11 mouse cellular contexts compared by ENCODE assay signal in genomic region chr1:152792736-152793494, GRCm38 (mm10). TPM values are rescaled to one million over a fixed set of nuclear protein-coding genes. Genes with fewer than 3 reads are reported as not detected.
DNase-seq lines count a peak whose midpoint lies in the region; ATAC-seq lines count a peak whose summit lies in the region.
"Had no signal": no experiment of that assay in that cellular context is flagged by ENCODE, and none has a peak within 500 bp of the region (broad histone marks: within the 10 kb centered on the region; RNA-seq: fewer than 3 reads in every experiment).

No protein-coding gene starts in this region.

- H3K4me3 ChIP-seq in heart, embryonic 10.5 days, result no peak overlapping the region
- no peak overlapping the region for H3K4me3 ChIP-seq in forebrain, embryonic 13.5 days
- H3K4me3 ChIP-seq in limb, embryonic 13.5 days, result no peak overlapping the region
- no peak overlapping the region for H3K4me3 ChIP-seq in kidney, embryonic 14.5 days (ENCODE audit: low read length)

- ATAC-seq in forebrain, embryonic 13.5 days, result peak; percentile 54; the same call in 1 of the 2 replicates
- peak; percentile 43; the same call in 1 of the 2 replicates for ATAC-seq in limb, embryonic 13.5 days (ENCODE audit: low FRiP score, low read depth)
- ATAC-seq in kidney, embryonic 14.5 days (ENCODE audit: low FRiP score, low TSS enrichment), result no peak

- peak overlapping the region; percentile 73 for H3K27ac ChIP-seq in heart, embryonic 10.5 days
- no peak overlapping the region for H3K27ac ChIP-seq in forebrain, embryonic 13.5 days
- H3K27ac ChIP-seq in limb, embryonic 13.5 days, result peak overlapping the region; percentile 69; the same call in 1 of the 2 replicates
- no peak overlapping the region for H3K27ac ChIP-seq in kidney, embryonic 14.5 days (ENCODE audit: low read depth, low read length)

- H3K9ac ChIP-seq in forebrain, embryonic 13.5 days, result no peak overlapping the region
- no peak overlapping the region for H3K9ac ChIP-seq in limb, embryonic 13.5 days
- H3K9ac ChIP-seq in kidney, embryonic 14.5 days (ENCODE audit: low read depth, low read length), result no peak overlapping the region

- H3K27me3 ChIP-seq in heart, embryonic 10.5 days (ENCODE audit: insufficient read depth, poor library complexity, severe bottlenecking), result no peaks in the 10 kb centered on the region
- H3K27me3 ChIP-seq in forebrain, embryonic 13.5 days, result no peaks in the 10 kb centered on the region
- H3K27me3 ChIP-seq in limb, embryonic 13.5 days, result no peaks in the 10 kb centered on the region
- H3K27me3 ChIP-seq in kidney, embryonic 14.5 days (ENCODE audit: control insufficient read depth, insufficient read depth, low read length), result no peaks in the 10 kb centered on the region

- no peaks in the 10 kb centered on the region for H3K9me3 ChIP-seq in heart, embryonic 10.5 days
- H3K9me3 ChIP-seq in forebrain, embryonic 13.5 days (replicated peaks), result no peaks in the 10 kb centered on the region
- H3K9me3 ChIP-seq in limb, embryonic 13.5 days, result no peaks in the 10 kb centered on the region
- no peaks in the 10 kb centered on the region for H3K9me3 ChIP-seq in kidney, embryonic 14.5 days (ENCODE audit: control insufficient read depth, low read length)

- H3K4me1 ChIP-seq in heart, embryonic 10.5 days, result peaks cover 39% of the 10 kb centered on the region
- peaks cover 21% of the 10 kb centered on the region for H3K4me1 ChIP-seq in forebrain, embryonic 13.5 days
- H3K4me1 ChIP-seq in limb, embryonic 13.5 days, result peaks cover 20% of the 10 kb centered on the region; the same call in 1 of the 2 replicates
- H3K4me1 ChIP-seq in kidney, embryonic 14.5 days (ENCODE audit: control insufficient read depth, insufficient read depth, low read length), result peaks cover 10% of the 10 kb centered on the region; the same call in 1 of the 2 replicates

- no peak for DNase-seq in heart, embryonic 10.5 days (ENCODE audit: low spot score)
- no peak for DNase-seq in heart, postnatal 4 days
- DNase-seq in Muller cell, postnatal 12 days (ENCODE audit: inconsistent ontology term), result peak; percentile 84
- DNase-seq in adrenal gland, postnatal 25 days, result no peak
- no peak for DNase-seq in natural killer cell, adult 2 months (ENCODE audit: low spot score in 2 of 2)
- DNase-seq: thymus, postnatal 4 days had no signal

- H3K4me2 ChIP-seq in forebrain, embryonic 13.5 days, result peak overlapping the region; percentile 14; the same call in 1 of the 2 replicates
- no peak overlapping the region for H3K4me2 ChIP-seq in limb, embryonic 13.5 days (replicated peaks)
- no peak overlapping the region for H3K4me2 ChIP-seq in kidney, embryonic 14.5 days (replicated peaks; ENCODE audit: low read depth, low read length)

- no peaks in the 10 kb centered on the region for H3K36me3 ChIP-seq in heart, embryonic 10.5 days
- H3K36me3 ChIP-seq in forebrain, embryonic 13.5 days (ENCODE audit: poor library complexity, severe bottlenecking), result no peaks in the 10 kb centered on the region
- H3K36me3 ChIP-seq in limb, embryonic 13.5 days, result no peaks in the 10 kb centered on the region
- no peaks in the 10 kb centered on the region for H3K36me3 ChIP-seq in kidney, embryonic 14.5 days (ENCODE audit: control insufficient read depth, insufficient read depth, low read length)

- WGBS in heart, embryonic 10.5 days, result 54% methylated on average over 12 of the region's 12 CpGs
- WGBS in forebrain, embryonic 13.5 days, result 10% methylated on average over 12 of the region's 12 CpGs
- WGBS in limb, embryonic 13.5 days, result 50% methylated on average over 12 of the region's 12 CpGs
- WGBS in kidney, embryonic 14.5 days, result 56% methylated on average over 12 of the region's 12 CpGs

RNA-seq across cellular contexts. Expression of gene Ncf2, which starts 7.1 kb away (rescaled TPM):
- 2.0 and 3.5 TPM in 2 replicates for polyA plus RNA-seq in heart, embryonic 10.5 days (2016; fragmentation: Nextera tagmentation; extraction: Ambion mirVana)
- 1 to 10 TPM; 2.1 to 3.0 TPM for total RNA-seq in heart, postnatal 4 days (2021)
- 1.9 and 2.3 TPM in 2 replicates for polyA plus RNA-seq in forebrain, embryonic 13.5 days (2015; fragmentation: Nextera tagmentation; extraction: Ambion mirVana)
- 3.5 and 3.8 TPM in 2 replicates for polyA plus RNA-seq in limb, embryonic 13.5 days (2015; fragmentation: Nextera tagmentation; extraction: Ambion mirVana)
- total RNA-seq in adrenal gland, postnatal 25 days (2021), result 4.0 and 4.2 TPM in 2 replicates
- polyA plus RNA-seq in kidney, embryonic 14.5 days (2014; fragmentation: Nextera tagmentation; extraction: Ambion mirVana), result 5.6 and 7.1 TPM in 2 replicates

RNA-seq across cellular contexts. Expression of gene Arpc5, which starts 26.6 kb away (rescaled TPM):
- 238 and 256 TPM in 2 replicates for polyA plus RNA-seq in heart, embryonic 10.5 days (2016; fragmentation: Nextera tagmentation; extraction: Ambion mirVana)
- total RNA-seq in heart, postnatal 4 days (2021), result 100 to 1,000 TPM in 1 of 2 experiments, 10 to 100 TPM in 1; 98.7 to 103 TPM
- 299 and 312 TPM in 2 replicates for polyA plus RNA-seq in forebrain, embryonic 13.5 days (2015; fragmentation: Nextera tagmentation; extraction: Ambion mirVana)
- polyA plus RNA-seq in limb, embryonic 13.5 days (2015; fragmentation: Nextera tagmentation; extraction: Ambion mirVana), result 210 and 213 TPM in 2 replicates
- 111 and 124 TPM in 2 replicates for total RNA-seq in adrenal gland, postnatal 25 days (2021)
- polyA plus RNA-seq in kidney, embryonic 14.5 days (2014; fragmentation: Nextera tagmentation; extraction: Ambion mirVana), result 228 and 240 TPM in 2 replicates

RNA-seq across cellular contexts. Expression of gene Rgl1, which starts 26.8 kb away (rescaled TPM):
- polyA plus RNA-seq in heart, embryonic 10.5 days (2016; fragmentation: Nextera tagmentation; extraction: Ambion mirVana), result 51.2 and 58.3 TPM in 2 replicates
- total RNA-seq in heart, postnatal 4 days (2021), result 10 to 100 TPM; 70.8 to 73.7 TPM
- 15.8 and 18.5 TPM in 2 replicates for polyA plus RNA-seq in forebrain, embryonic 13.5 days (2015; fragmentation: Nextera tagmentation; extraction: Ambion mirVana)
- 36.4 and 41.7 TPM in 2 replicates for polyA plus RNA-seq in limb, embryonic 13.5 days (2015; fragmentation: Nextera tagmentation; extraction: Ambion mirVana)
- 18.2 and 31.1 TPM in 2 replicates for total RNA-seq in adrenal gland, postnatal 25 days (2021)
- 45.2 and 63.8 TPM in 2 replicates for polyA plus RNA-seq in kidney, embryonic 14.5 days (2014; fragmentation: Nextera tagmentation; extraction: Ambion mirVana)

RNA-seq across cellular contexts. Expression of gene Apobec4, which starts 42.6 kb away (rescaled TPM):
- polyA plus RNA-seq in heart, embryonic 10.5 days (2016; fragmentation: Nextera tagmentation; extraction: Ambion mirVana), result not detected in 2 replicates
- total RNA-seq in heart, postnatal 4 days (2021), result not detected
- 0.14 TPM in 1 of 2 replicates, not detected in the other for polyA plus RNA-seq in forebrain, embryonic 13.5 days (2015; fragmentation: Nextera tagmentation; extraction: Ambion mirVana)
- polyA plus RNA-seq in limb, embryonic 13.5 days (2015; fragmentation: Nextera tagmentation; extraction: Ambion mirVana), result not detected in 2 replicates
- total RNA-seq in adrenal gland, postnatal 25 days (2021), result not detected in 2 replicates
- not detected in 2 replicates for polyA plus RNA-seq in kidney, embryonic 14.5 days (2014; fragmentation: Nextera tagmentation; extraction: Ambion mirVana)
- polyA plus RNA-seq: gonadal fat pad, adult 2 months; large intestine, adult 2 months had no signal

Comparison
In these comparisons a context has a peak if more than half of its experiments do, and no peak if none do; other contexts are left out.
1. H3K27ac ChIP-seq: peak in heart, embryonic 10.5 days (single experiment) and limb, embryonic 13.5 days (single experiment); none in forebrain, embryonic 13.5 days (single experiment) and kidney, embryonic 14.5 days (single experiment).